Mouse (Mus musculus) mature B cell (primary cell): Measurements from ENCODE around the gene Tmem201.

Source experiments
- in situ Hi-C: fragments of 300-500 bp; cut with MboI; formaldehyde crosslinking; loops from 2 replicates; pipeline ENCODE4 v1.14.3; 2019

Tmem201 gene

DNA sequence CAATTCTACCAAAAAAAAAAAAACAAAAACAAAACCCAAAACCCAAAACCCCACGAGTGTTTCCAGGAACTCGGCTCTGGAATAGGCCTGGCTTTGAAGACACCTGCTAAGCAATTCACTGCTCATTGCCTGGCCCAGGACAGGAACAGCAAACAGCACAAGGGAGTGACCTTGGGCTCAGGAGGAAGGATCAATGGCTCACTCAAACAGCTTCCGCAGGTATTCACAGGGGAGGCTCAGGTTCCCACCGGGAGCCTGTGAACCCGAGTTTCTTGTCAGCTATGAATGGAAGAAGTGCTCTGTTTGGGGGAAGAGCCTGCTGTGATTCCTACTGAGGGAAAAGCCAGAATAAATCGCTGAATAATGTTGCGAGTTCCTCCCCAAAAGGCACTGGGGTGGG is 54.0 kb downstream of the Tmem201 start:
- in situ Hi-C loops: no loop called here

DNA sequence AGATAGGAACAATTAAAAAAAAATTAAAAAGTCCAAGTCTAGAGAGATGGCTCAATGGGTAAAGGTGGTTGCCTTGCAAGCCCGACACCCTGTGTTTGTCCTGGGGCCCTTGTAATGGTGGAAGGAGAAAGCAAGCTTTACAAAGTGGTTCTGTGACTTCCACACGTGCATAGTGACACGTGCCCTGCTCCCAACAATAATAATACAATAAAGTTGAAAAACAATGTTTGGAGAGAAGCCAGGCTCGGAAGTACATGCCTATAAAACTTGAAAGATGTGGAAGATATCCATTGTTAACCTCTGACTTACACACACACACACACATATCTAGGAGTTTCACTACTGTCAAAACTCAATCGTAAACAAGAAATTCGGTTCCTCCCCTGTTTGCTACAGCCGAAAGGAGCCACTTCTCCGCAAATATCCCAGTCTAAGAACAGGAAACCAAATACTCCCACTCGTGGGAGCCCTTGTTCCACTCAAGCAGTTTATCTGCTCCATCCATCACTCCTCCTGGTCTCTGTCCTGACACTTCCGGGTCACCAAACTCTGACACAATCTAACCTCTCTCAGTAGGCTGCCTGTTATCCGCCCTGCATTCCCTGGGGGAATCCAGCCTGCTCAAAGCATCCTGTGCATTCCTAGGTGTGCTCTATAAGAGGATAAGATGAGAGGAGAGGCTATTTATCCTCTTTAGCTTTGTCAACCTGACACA is 58.6 kb downstream of the Tmem201 start:
- in situ Hi-C loops: no loop called here

DNA sequence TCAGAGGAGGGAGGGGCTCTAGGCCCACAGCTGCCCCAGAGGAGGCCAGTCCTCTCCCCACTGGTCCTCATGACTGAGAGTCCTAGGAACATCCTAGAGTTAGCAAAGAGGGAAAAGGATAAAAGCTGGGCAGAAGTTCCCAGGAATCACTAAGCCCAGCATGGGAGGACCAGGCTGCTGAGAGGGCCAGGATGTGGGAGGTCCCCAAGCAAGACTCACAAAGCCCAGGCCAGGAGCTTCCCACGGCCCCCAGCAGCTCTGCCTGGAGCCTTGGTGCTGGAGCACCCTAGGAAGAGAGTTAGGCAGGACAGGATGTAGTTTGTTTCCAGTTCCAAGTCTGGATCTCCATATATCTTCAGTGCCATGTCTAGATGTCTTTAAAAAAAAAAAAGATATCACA is 59.8 kb downstream of the Tmem201 start:
- in situ Hi-C loops: no loop called here

DNA sequence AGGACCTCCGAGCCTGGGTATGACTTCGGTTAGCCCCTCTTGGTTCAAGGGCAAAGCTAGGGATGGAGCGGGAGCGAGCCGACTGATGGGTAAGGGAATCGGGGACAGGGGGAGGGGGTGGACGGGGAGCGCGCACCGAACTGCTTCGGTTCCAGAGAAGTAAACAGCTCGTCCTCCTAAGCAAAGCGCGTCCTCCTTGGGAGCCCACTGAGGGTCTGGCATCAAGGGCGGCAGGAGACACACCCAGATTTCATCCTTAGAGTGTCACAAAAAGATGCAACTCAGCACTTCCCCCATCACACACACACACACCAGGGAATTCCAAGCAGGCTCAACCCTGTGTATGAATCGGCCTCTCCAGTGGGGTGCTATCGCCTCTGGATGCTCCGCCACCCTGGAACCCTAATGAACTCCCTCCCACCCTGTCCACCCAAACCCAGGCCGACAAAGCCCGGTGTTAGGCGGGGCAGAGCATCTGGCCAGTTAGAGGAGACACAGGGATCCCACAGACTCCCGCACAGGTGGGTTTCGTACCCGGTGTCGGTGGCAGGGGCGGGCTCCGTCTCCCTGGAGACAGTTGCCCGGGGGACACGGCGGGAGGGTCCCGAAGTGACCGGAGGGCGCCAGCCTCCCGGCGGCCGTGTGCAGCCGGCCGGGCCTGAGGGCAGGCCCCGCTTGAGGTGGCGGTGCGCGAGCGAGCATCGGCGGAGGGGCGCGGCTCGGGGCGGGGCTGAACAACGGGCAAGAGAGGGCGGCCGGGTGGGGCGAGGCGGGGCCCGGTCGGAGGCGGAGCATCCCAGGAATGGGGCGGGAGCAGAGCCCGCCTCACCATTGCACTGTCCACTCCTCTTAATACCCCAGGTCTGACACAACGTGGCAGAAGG is 62.2 kb downstream of the Tmem201 start:
- in situ Hi-C loops: no loop called here

DNA sequence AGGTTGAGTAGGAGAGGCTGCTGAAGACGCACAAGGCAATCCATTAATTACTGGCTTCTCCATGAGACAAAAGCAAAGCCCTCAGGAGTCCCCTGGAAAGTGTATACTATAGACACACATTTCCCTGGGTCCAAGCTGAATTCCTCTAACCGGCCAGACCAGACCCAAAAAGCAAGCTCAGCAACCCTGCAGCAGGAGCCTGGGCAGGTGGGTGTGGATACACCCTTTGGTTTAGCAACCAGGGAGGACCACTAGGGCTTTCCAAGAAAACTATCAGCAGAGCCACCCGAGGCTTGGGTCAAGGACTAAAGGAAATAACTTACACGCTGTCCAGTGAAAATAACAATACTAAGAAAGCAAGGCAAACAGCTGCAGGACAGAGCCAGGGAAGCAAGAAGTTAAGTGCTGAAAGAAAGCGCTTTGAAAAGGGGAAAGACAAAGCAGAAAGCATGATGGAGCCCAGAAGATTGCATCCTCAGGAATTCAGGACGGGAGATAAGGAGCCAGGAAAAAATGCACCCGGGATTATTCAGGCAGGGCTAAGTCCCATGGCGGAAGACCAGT is 62.9 kb downstream of the Tmem201 start:
- in situ Hi-C loops: no loop called here

DNA sequence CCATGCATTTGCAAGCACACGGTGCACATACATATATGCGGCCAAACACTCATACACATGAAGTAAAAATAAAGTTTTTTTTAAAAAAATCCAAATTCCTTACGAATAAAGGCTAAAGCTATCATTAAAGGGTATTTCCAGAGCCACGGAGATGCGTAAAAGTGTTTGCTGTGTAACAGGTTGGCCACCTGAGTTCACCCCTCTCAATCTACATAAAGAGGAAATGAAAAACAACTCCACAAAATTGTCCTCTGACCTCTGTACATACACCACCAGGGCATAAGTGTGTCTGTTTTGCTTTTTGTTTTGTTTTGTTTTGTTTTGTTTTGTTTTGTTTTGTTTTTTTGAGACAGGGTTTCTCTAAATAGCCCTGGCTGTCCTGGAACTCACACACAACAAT is 65.1 kb downstream of the Tmem201 start:
- in situ Hi-C loops: no loop called here

DNA sequence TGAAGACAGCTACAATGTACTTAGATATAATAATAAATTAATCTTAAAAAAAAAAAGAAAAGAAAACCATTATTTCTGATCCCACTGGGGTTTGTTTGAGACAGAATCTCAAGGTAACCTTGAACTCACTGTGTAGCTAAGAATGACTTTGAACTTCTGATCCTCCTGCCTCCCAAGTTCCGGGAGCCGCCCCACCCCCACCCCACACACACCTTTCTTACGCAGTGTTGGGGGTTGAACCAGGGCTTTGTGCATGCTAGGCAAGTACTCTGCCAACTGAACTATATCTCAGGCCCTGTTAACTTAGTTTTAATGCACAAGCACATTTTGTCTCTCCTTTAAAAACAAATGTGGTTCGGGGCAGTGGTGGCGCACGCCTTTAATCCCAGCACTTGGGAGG is 66.7 kb downstream of the Tmem201 start:
- in situ Hi-C loops: no loop called here

DNA sequence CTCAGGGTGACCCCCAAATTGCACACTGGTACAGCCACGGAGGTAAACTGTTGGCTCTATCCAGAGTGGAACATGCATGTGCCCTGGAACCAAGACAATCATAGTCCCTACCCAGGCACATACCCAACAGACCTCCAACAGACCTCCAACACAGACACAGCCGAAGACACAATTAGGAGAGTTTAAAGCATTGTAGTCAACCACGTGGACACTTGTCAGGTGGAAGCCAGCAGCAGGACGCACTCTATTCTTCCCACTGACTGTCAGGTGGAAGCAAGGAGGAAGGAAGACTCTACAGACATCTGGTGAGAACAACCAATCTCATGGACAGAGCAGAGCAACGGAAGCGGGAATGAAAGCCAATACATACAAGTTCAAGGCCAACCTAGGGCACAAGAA is 72.2 kb downstream of the Tmem201 start:
- in situ Hi-C loops: no loop called here
